Mouse (Mus musculus): Measurements from ENCODE around the gene Dot1l. TPM values are rescaled to one million over a fixed set of nuclear protein-coding genes. Genes with fewer than 3 reads are reported as not detected.
"Not testable (repeated sequence)": the region's sequence is repeated elsewhere in the genome, so short reads cannot be mapped to it uniquely, and the experiment has no call there.

Dot1l gene
- polyA plus RNA-seq, 1 experiment, result 18.7 TPM

DNA sequence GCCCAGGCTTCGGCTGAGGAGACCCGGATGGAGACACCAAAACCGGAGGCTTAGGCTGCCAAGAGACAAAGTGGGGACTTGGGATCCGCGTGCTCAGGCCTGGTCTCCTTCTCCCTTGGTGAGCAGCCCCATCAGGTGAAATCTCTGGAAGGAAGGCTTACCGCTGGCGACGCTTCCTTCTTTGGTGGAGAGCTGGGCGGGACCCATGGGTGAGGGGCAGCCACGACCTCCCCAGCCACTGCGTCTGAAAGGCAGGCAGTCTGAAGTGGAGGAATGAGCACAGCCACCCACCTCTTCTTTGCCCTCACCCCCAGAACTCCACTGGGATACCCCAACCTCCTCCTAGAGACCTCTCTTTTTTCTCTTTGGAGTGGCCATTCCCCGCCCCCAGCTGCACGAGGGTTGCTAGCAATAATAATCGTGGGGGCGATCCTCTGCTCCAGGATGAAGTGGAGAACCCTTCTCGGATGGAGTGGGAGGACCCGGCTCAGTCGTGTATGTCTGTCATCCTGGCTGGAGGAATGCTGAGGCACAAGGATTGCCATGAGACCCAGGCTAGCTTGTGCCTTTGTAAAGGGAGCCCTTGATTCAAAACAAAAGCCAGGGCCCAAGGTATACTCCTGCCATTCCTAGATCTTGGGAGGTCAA lies 54.1 kb downstream of the Dot1l start:
- no peak for DNase-seq (ENCODE audit: low read depth)

DNA sequence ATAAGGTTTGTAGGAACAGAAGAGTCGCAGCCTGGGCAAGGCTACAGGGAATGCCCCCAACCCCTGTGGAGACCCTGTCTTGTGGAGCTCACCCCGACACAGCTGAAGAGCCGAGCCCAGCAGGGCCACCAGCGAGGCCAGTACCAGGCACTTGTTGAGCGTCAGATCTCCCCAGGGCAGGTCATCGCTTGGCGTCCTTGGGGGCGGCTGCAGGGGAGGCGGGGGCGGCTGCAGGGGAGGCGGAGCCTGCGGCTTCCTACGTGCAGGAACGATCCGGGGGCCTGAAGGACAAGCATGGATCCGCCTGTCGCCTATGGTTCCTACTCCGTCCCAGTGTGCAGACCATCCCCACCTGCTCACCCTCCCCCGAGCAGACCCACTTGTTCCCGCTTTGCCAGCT lies 55.1 kb downstream of the Dot1l start:
- DNase-seq (ENCODE audit: low read depth), result no peak

DNA sequence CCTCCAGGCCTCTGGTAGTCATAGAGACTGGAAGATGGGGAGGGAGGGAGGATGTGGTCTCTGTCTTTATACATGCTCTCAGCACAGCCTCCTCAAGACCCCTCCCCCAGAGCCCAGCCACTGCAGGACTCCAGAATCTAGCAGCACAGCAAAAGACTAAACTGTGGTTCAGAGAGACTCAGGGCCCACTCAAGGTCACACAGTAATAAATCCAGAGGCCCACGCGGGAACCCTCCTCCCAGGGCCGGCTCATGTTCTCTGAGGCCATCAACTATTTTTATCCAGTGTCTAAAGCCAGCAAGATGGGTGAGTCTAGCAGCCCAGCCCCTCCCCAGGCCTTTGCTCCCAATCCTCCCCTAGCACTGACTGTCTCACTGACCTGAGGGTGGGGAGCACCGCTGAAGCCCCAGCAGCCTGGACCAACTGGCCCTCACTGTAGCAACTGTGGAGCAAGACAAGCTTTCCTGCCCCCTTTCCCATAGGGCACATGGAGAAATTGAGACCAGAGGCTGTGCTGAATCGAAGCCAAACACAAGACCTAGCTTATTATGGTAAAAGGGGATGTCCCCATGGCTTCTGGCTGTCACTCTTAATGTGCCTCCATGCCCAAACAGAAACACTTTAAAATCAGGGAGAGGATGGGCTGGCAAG lies 57.5 kb downstream of the Dot1l start:
- no peak for DNase-seq (ENCODE audit: low read depth)

DNA sequence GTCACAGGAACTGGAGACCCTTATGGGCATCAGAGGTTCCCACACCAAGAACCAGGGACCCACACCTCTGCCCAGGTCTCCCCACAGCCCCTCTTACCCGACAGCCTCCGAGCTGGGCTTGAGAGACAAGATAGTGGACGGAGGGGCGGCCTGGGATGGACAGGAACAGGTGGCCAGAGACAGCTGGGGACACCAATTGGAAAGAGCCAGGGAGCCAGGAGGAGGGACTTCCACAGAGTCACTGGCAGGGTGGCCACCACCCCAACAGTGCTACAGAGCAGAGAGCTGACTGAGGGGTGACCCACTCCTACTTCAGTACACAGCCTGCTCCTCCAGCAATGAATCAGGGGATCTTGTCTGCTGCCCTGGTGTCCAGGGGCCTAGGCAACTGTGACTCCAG lies 58.4 kb downstream of the Dot1l start, which contains the start of gene Jsrp1:
Gene Jsrp1 (minus strand): TSS at position 133 of the 400 bp plus-strand sequence.
- DNase-seq (ENCODE audit: low read depth), result no peak

DNA sequence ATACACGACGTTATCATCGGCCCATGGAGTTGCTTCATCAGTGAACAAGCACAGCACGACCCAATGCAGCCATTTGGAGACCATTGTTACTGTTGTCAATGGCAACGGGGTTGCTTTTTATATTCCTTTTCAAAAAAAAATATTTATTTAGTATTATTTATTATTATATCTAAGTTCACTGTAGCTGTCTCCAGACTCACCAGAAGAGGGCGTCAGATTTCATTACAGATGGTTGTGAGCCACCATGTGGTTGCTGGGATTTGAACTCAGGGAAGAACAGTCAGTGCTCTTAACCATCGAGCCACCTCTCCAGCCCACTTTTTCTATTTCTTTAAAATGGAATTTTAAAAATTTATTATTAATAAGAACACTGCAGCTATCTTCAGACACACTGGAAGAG lies 59.8 kb downstream of the Dot1l start:
- DNase-seq (ENCODE audit: low read depth), result no peak

DNA sequence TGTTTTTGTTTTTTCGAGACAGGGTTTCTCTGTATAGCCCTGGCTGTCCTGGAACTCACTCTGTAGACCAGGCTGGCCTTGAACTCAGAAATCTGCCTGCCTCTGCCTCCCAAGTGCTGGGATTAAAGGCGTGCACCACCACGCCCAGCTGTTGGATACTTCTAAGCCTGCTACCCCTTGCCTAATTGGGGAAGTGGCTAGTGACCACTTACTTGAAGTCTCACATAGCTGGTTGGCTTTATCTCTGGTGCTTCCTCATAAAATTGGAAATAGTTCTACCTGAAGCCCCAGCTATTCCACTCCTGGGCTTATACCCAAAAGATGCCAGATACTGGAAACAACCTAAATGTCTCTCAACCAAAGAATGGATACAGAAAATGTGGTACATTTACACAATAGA lies 61.3 kb downstream of the Dot1l start:
- DNase-seq (ENCODE audit: low read depth), result not testable (repeated sequence)

DNA sequence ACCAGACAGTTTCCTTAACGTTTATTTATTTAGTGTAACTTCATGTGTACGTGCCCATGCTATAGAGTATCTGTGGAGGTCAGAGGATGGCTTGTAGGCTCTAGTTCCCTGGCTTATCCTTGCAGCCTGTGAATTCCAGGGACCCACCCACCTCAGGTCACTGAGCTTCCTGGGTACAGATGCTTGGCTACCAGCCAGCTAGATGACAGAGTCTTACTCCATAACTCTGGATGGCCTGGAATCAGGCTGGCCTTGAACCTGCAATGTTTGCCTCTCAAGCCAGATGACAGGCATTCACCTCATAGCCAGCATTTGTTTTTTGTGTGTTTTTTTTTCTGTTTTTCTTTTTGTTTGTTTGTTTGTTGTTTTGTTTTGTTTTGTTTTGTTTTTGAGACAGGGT lies 62.2 kb downstream of the Dot1l start:
- no peak for DNase-seq (ENCODE audit: low read depth)

DNA sequence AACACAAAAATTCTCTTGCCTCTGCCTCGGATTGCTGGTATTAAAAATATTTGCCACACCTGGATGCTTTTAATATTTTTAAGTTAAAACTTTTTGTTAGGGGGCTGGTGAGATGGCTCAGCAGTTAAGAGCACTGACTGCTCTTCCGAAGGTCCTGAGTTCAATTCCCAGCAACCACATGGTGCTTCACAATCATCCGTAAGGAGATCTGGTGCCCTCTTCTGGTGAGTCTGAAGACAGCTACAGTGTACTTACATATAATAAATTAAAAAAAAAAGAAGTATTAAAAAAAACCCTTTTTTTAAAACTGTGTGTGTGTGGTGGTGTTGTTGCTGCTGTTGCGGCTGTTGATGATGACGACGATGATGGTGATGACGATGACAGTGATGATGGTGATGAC lies 62.9 kb downstream of the Dot1l start:
- DNase-seq (ENCODE audit: low read depth), result not testable (repeated sequence)

DNA sequence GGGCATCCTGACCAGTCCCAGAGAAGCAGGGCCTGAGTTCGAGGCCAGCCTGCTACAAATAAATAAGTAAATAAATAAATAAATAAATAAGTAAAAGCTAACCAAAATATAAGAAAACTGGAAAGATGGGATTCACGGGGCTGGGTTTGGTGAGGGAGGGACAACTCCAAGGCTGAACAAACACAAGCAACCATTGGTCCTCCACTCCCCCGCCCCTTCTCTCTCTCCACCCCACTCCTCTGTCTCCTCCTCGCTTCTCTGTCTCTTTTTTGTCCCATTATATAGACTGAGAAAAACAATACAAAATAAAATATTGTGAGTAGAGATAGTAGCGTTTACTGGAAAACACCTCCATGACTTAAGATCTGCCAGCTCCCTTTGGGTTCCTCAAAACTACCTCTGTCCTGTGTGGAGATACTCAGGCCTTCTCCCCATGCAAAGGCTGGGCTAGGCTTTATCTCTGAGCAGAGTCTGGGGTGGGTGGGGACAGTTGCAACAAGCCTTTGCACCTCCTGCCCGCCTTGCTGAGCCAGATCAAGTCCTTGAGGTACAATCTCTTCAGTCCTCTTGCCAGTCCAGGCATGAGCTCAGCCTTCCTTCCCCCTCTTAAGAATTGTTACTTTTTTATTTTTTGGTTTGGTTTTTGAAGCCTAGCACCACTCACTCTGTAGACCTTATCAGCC lies 63.7 kb downstream of the Dot1l start:
- no peak for DNase-seq (ENCODE audit: low read depth)

DNA sequence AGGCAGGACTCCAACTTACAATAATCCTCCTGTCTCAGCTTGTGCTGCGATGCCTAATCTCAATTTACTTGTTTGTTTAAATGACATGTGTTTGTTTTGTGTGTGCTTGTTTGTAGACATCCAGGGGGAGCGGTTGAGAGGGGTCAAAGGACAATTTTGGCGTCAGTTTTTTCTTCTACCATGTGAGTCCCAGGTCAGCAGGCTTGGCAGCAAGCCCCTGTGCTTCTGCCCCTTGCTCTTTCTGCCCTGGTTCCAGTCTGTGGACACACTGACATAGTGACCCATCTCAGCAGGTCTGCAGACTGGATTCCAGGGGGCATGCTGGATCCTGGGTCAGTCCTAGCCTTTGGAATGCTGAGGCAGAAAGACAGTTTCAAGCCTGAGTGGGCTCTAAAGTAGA lies 64.4 kb downstream of the Dot1l start:
- DNase-seq (ENCODE audit: low read depth), result no peak

DNA sequence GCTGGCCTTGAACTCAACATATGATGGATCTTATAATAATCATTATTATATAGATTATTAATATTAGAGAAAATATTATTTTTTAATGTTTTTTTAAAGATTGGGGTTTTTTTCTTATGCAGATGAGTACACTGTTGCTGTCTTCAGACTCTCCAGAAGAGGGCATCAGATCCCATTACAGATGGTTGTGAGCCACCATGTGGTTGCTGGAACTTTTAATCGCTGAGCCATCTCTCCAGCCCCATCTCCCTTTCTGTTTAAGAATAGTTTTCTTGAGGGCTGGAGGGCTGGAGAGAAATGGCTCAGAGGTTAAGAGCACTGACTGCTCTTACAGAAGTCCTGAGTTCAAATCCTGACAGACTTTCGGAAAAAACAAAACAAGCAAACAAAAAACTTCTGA lies 67.0 kb downstream of the Dot1l start:
- no peak for DNase-seq (ENCODE audit: low read depth)

DNA sequence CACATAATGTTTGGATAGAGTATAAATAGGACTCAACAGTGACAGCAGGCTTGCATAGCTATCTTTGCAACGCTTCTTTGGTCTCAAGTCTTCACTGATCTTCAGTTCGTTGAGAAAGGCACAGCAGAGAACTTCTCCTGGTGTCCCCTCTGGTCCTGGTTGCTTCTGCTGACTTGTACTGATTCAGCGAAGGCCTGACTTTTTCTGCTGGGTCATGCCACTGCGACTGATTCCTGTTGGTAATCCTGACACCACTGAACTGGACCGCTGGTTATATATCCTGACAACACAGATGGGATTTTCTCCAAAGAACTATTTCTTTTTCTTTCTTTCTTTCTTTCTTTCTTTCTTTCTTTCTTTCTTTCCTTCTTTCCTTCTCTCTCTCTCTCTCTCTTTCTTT lies 67.5 kb downstream of the Dot1l start:
- no peak for DNase-seq (ENCODE audit: low read depth)

DNA sequence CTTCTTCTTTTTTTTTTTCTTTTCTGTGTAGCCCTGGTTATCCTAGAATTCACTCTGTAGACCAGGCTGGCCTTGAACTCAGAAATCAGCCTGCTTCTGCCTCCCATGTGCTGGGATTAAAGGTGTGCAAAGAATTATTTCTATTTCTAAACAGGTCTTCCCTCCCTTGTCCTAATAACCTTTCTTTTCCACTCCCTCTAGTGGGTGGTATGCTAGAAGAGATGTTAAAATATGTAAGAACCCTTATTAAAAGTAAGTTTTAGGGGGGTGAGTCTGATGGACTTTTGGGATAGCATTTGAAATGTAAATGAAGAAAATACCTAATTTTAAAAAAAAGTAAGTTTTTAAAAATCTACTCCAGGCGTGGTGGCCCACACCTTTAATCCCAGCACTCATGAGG lies 68.3 kb downstream of the Dot1l start:
- DNase-seq (ENCODE audit: low read depth), result no peak

DNA sequence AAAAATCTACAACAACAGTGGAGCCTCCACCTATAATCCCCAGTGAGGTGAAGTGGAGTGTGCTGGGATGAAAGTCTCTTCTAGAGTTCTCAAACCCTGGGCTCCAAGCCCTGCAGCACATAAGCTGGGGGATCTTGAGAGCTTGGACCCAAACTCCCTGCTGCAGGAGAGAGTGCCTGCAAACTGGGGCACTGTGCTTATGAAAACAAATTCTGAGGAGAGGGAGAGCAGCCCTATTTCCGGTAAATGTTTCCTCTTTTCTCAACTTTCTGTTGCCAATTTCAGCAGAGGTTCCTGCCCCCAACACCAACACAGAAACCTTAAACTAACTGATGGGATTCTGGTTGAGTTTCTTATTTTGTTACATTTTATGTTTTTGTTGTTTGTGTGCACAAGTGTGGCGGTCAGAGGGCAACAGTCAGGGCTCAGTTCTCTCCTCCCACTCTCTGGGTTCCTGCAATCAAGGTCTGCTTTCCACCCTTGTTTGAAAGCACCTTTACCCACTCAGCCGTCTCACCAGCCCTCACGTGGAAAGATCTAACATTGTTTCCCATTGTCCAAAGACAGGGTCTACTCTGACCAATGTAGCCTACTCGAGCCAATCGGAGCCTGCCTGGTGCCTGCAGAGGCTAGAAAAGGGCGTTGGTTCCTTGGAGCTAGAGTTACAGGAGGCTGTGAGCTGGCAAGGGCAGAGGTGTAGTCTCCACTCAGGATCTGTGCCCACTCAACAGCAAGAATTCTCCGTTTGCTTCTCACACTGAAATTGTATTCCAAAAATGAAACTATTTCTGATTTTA lies 69.0 kb downstream of the Dot1l start:
- DNase-seq (ENCODE audit: low read depth), result no peak

DNA sequence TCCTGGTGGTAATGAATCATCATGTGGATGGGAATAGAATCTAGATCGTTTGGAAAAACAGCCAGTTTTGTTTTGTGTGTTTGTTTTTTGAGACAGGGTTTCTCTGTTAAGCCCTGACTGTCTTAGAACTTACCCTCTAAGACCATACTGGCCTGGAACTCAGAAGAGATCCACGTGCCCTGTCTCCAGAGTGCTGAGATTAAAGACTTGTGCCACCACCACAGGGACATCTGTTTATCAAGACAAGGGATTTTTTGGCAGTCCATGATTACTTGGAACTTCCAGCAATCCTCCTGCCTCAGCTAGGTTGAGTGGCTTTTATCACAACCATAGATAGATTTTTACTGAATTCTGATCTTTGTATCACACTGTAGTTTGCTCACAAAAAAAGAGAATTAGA lies 69.8 kb downstream of the Dot1l start:
- DNase-seq (ENCODE audit: low read depth), result no peak

DNA sequence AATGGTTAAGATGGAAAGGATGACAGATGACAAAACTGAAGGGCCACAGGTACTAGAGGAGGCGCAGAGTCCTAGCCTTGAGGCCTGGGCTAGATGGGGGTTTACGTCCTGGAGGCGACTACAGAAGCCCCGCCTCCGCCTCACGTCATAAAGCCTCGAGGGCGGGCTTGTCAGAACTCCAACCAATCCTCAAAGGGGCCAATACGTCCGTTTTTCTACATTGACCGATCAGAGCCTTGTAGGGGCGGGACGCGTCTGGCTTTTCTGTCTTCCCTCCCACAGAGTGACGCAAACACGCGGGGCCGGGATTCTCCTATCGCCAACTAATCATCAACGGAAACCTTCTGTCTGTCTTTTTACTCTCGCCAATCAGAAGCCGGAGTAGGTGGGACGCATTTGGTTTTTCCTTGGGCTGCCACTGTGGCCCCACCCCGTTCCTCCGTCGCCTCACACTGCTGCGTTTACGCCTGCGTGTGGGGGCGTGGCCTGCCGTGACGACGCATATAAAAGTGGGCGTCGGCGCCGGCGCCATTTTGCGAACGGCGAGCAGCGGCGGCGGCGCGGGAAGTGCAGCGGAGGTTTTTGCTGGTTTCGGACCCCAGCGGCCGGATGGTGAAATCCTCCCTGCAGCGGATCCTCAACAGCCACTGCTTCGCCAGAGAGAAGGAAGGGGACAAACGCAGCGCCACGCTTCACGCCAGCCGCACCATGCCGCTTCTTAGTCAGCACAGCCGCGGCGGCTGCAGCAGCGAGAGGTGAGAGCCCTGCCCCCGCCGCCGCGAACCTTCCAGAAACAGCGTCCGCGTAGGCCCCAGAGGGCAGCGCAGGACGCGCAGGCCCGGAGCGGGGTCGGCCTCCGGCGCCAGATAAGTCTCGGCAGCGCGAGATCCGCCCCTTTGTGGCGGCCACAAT lies 71.4 kb downstream of the Dot1l start, which contains the start of gene Oaz1:
Gene Oaz1 (plus strand): TSS at position 506 of the 912 bp plus-strand sequence.
- DNase-seq (ENCODE audit: low read depth), result peak; percentile 97

DNA sequence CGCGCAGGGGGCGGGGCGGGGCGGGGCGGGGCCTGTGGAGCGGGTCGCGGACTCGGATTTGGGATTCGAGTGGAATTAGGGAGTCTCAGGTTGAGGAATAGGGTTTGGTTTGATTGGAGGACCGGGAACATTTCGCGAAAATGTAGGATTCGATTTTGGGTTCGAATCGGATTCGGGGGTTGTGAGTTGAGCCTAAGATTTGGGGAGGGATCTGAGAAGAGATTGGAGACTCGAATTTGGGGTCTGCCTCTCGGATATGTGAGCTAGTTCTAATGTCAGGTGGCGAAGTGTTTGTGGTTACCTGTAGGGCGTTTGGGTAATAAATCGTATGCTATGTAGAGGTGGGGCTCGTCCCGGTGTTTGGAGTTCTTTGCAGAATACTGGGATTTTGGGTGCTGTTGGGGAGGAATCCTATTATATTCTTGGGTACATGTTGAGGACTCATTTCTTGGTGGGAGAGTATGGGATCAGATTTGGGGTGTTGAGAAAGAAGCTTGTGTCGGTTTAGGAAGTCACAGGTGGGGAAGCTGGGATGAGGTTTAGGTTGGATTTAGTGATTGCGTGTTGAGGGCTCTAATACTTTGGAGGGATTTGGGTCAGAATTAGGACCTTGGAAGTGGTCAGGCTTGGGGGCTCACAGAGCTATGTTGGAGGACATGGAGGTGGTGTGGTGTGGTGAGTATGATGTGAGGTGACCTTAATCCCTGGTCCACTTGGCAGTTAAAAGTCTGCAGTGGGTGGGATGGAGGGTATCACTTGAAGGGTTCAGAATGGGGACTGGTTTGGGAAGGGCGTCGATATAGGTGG lies 72.3 kb downstream of the Dot1l start:
- DNase-seq (ENCODE audit: low read depth), result no peak

DNA sequence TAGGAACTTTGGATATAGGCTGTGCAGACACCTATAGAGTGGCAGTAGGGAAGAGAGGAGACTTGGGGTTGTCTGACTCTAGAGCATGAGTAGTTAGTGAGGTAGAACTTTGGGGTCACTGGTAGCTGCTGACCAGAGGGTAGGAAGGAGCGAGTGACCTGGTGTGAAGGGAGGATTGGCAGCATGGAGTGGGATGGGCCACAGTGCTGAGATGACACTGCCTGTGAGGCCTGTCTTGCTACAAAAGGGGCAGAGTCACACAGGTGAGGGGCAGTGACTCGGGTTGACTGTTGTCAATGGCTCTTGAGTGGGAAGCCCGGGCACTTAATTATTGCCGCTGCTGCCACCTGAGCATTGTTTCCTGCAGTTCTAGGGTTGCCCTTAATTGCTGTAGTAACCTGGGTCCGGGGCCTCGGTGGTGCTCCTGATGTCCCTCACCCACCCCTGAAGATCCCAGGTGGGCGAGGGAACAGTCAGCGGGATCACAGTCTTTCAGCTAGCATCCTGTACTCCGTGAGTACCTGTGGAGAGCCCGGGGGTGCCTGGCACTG lies 72.9 kb downstream of the Dot1l start:
- DNase-seq (ENCODE audit: low read depth), result no peak

DNA sequence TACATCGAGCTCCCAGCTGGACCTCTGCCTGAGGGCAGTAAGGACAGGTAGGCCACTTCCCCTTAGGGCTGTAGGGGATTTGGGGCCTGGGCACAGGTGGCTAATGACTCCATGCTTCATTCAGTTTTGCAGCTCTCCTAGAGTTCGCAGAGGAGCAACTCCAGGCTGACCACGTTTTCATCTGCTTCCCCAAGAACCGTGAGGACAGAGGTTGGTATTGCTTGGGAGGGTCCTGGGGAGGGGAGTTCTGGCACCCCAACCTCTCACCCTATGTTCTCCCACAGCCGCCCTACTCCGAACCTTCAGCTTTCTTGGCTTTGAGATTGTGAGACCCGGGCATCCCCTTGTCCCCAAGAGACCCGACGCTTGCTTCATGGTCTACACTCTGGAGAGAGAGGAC lies 73.6 kb downstream of the Dot1l start:
- DNase-seq (ENCODE audit: low read depth), result not testable (repeated sequence)

Measured in gonadal fat pad, adult 2 months (tissue).